Mouse (Mus musculus) liver, postnatal 0 days (tissue): Measurements from ENCODE around the gene Adamts14.

Experiments used
- CTCF ChIP-seq: sonication (generic); IDR thresholded peaks from 2 replicates; pipeline ENCODE4 v1.5.1; 2016; ENCODE audit warnings: antibody characterized with exemption, low read depth
- EP300 ChIP-seq: IDR thresholded peaks from 2 replicates; pipeline ENCODE4 v1.6.1; 2016; ENCODE audit warnings: antibody characterized with exemption, low read depth, mild to moderate bottlenecking

- TF ChIP-seq CTCF (no peak), EP300 (no peak)
Observed at GRCm38 (mm10) chr10:61226784-61227396, 46.3 kb downstream of the Adamts14 start.
